Mouse (Mus musculus) forebrain, embryonic 10.5 days (tissue): Measurements from ENCODE around the gene 1700011L22Rik. TPM values are rescaled to one million over a fixed set of nuclear protein-coding genes. Genes with fewer than 3 reads are reported as not detected.

Experiments used
- DNase-seq: peaks from one replicate; pipeline ENCODE4 v3.0.0-alpha.2; 2017; ENCODE audit warnings: low spot score; ENCODE audit errors: extremely low spot score
- H3K27ac ChIP-seq: fragments of 300-500 bp; sonication (generic); 2 replicates; pipeline ENCODE4 v1.5.1; 2016; ENCODE audit warnings: mild to moderate bottlenecking
- H3K27me3 ChIP-seq: fragments of 300-500 bp; sonication (generic); 2 replicates; pipeline ENCODE4 v1.6.1; 2016; ENCODE audit warnings: mild to moderate bottlenecking; ENCODE audit not compliant: poor library complexity, severe bottlenecking
- H3K36me3 ChIP-seq: fragments of 300-500 bp; sonication (generic); replicated peaks from 2 replicates; pipeline ENCODE4 v1.6.1; 2016; ENCODE audit warnings: mild to moderate bottlenecking, moderate library complexity
- H3K4me1 ChIP-seq: fragments of 300-500 bp; sonication (generic); 2 replicates; pipeline ENCODE4 v1.6.1; 2016
- H3K4me3 ChIP-seq: fragments of 300-500 bp; sonication (generic); 2 replicates; pipeline ENCODE4 v1.5.1; 2016; ENCODE audit warnings: mild to moderate bottlenecking, moderate library complexity
- H3K9me3 ChIP-seq: fragments of 300-500 bp; sonication (generic); 2 replicates; pipeline ENCODE4 v1.6.1; 2016; ENCODE audit warnings: mild to moderate bottlenecking, moderate library complexity
- WGBS: fragments of 180-500 bp; shearing (Covaris S2); methylation state at CpG from one replicate; pipeline ENCODE4 v1.1.7; 2016; 5-methylcytosine and 5-hydroxymethylcytosine counted together
- polyA plus RNA-seq: library from polyadenylated mRNA; unstranded; fragments of >200 nt; fragmentation: Nextera tagmentation; extraction: Ambion mirVana; gene quantifications from 2 replicates; pipeline ENCODE4 v1.2.1, GENCODE M21; 2016

Gene 1700011L22Rik
- polyA plus RNA-seq, 1 experiment from 2014 or later, result not detected

GRCm38 (mm10) chr8:79277264-79277870 is 29.0 kb upstream of the 1700011L22Rik start:
- H3K4me1 ChIP-seq, result no peaks in the 10 kb centered on the region
- no peak for DNase-seq
- H3K27ac ChIP-seq, result no peak overlapping the region
- H3K36me3 ChIP-seq, result peaks cover 41% of the 10 kb centered on the region
- H3K4me3 ChIP-seq, result no peak overlapping the region
- H3K9me3 ChIP-seq, result no peaks in the 10 kb centered on the region
- 89% methylated on average over 8 of the region's 8 CpGs for WGBS
- H3K27me3 ChIP-seq, result no peaks in the 10 kb centered on the region

DNA sequence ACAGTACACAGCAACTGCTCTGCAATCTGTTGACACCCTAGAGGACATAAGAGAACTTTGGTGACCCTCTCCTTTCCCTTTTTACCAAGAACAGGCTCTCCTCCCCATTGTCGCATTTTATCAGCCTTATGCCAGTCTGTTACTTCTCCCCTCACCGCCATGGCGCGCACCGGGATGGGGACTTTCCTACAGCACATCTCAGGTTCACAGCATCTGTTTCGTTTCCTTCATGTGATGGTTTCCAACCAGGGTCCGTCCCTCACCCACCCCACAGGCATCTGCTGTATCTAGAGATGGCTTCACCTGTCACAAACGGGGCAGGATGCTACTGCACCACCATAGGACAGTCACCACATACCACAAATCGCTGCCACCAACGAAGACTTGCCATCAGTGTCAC is 26.6 kb upstream of the 1700011L22Rik start:
- no peak for DNase-seq
- 94% methylated on average over 10 of the region's 10 CpGs for WGBS
- Histone ChIP-seq H3K4me1 (no peaks in the 10 kb centered on the region), H3K27me3 (no peaks in the 10 kb centered on the region), H3K27ac (no peak overlapping the region), H3K9me3 (no peaks in the 10 kb centered on the region), H3K36me3 (peaks cover 44% of the 10 kb centered on the region), H3K4me3 (no peak overlapping the region)

DNA sequence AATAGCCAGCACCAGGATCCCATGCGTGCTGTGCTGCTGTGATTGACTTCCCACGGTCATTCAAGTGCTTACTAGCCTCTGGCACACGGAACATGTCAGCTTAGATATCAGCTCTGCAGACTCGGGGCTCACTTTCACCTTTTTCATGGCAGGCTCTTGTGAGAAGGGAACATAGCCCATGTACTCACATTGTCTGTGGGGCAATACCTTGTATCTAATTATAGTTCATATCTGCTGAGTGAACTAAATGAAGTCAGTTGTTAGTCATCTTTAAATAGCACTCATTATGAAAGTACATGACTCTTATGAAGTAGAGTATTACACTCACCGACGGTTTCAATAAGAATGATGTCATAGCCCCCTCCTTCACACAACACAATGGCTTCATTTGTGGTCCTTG is 25.4 kb upstream of the 1700011L22Rik start:
- peaks cover 48% of the 10 kb centered on the region for H3K36me3 ChIP-seq
- H3K4me3 ChIP-seq, result no peak overlapping the region
- H3K27me3 ChIP-seq, result no peaks in the 10 kb centered on the region
- DNase-seq, result no peak
- WGBS, result 93% methylated on average over 6 of the region's 6 CpGs
- no peaks in the 10 kb centered on the region for H3K4me1 ChIP-seq
- no peak overlapping the region for H3K27ac ChIP-seq
- H3K9me3 ChIP-seq, result no peaks in the 10 kb centered on the region

DNA sequence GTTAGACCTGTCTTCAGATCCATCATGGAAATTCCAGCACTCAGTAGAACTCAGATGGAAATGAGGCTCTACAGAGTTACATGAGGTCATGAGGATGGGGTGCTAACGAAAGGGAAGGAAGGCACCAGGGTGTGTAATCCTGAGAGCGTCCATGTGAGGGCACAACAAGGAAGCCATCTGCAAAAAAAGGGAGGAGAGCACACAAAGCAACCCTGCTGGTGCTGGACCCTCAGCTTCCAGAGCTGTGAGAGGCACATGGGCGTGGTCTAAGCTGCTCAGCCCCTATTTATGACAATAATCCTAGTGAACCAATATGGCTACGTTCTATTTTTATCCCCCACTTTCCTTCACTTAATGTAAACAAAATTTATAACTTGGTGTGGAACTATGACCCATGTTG is 24.3 kb upstream of the 1700011L22Rik start:
- H3K36me3 ChIP-seq, result peaks cover 50% of the 10 kb centered on the region
- DNase-seq, result no peak
- no peak overlapping the region for H3K4me3 ChIP-seq
- no peaks in the 10 kb centered on the region for H3K4me1 ChIP-seq
- H3K27ac ChIP-seq, result no peak overlapping the region
- H3K27me3 ChIP-seq, result no peaks in the 10 kb centered on the region
- 81% methylated on average over 4 of the region's 4 CpGs for WGBS
- no peaks in the 10 kb centered on the region for H3K9me3 ChIP-seq

DNA sequence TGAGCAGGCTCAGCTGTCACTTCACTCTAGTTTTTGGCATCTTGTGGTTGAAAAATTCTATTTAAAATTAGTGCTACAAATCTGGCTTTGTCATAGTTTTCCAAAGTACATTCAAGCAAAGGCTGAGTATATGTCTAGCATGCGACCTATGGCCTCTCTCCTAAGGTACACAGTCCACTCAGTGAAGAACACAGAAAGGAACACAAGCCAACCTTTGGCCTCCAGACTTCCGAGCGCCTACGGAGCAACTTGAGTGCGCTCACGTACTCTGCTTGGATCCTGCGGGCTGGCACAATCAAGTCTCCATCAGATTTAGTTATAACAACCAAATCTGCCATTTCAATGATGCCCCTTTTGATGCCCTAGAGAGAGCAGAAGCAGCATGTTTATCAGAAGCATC is 20.6 kb upstream of the 1700011L22Rik start:
- H3K4me3 ChIP-seq, result no peak overlapping the region
- no peaks in the 10 kb centered on the region for H3K9me3 ChIP-seq
- H3K27ac ChIP-seq, result no peak overlapping the region
- WGBS, result 96% methylated on average over 7 of the region's 7 CpGs
- no peaks in the 10 kb centered on the region for H3K27me3 ChIP-seq
- no peaks in the 10 kb centered on the region for H3K4me1 ChIP-seq
- no peak for DNase-seq
- peaks cover 41% of the 10 kb centered on the region for H3K36me3 ChIP-seq

- no peaks in the 10 kb centered on the region for H3K9me3 ChIP-seq
- H3K4me3 ChIP-seq, result no peak overlapping the region
- WGBS, result 92% methylated on average over 5 of the region's 5 CpGs
- peaks cover 6% of the 10 kb centered on the region; the same call in 1 of the 2 replicates for H3K36me3 ChIP-seq
- DNase-seq, result no peak
- H3K27ac ChIP-seq, result no peak overlapping the region
- H3K4me1 ChIP-seq, result no peaks in the 10 kb centered on the region
- H3K27me3 ChIP-seq, result no peaks in the 10 kb centered on the region
Observed at GRCm38 (mm10) chr8:79261920-79262319, 13.6 kb upstream of the 1700011L22Rik start.

GRCm38 (mm10) chr8:79256076-79256705 is 7.8 kb upstream of the 1700011L22Rik start:
- Histone ChIP-seq H3K36me3 (no peaks in the 10 kb centered on the region), H3K9me3 (no peaks in the 10 kb centered on the region), H3K27me3 (no peaks in the 10 kb centered on the region), H3K27ac (no peak overlapping the region), H3K4me3 (no peak overlapping the region), H3K4me1 (no peaks in the 10 kb centered on the region)
- WGBS, result 87% methylated on average over 8 of the region's 8 CpGs
- no peak for DNase-seq

- no peak overlapping the region for H3K4me3 ChIP-seq
- no peak overlapping the region for H3K27ac ChIP-seq
- 91% methylated on average over 6 of the region's 6 CpGs for WGBS
- DNase-seq, result no peak
- no peaks in the 10 kb centered on the region for H3K4me1 ChIP-seq
- no peaks in the 10 kb centered on the region for H3K36me3 ChIP-seq
- no peaks in the 10 kb centered on the region for H3K9me3 ChIP-seq
- no peaks in the 10 kb centered on the region for H3K27me3 ChIP-seq
Observed at GRCm38 (mm10) chr8:79253742-79254141, 5.4 kb upstream of the 1700011L22Rik start.

DNA sequence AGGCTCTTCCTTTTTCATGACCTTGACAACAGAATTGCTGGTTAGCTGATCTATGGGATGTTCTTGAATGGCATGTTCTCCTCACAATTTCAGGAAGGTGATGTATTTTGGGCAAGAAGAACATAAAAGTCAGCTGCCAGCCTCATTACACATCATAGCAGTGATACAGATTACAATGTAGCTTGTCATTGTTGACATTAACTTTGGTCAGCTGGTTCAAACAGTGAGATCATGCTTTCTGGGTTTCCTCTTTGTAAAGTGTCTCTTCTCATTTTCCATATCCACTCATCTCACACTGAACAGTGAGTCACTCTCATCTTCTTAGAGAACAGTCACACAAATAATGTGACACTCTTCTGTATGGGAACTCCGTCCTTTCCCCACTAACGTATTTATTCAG is 4.9 kb downstream of the 1700011L22Rik start:
- 83% methylated on average over 2 of the region's 2 CpGs for WGBS
- DNase-seq, result no peak
- H3K36me3 ChIP-seq, result no peaks in the 10 kb centered on the region
- H3K27ac ChIP-seq, result no peak overlapping the region
- H3K4me1 ChIP-seq, result no peaks in the 10 kb centered on the region
- no peaks in the 10 kb centered on the region for H3K27me3 ChIP-seq
- H3K4me3 ChIP-seq, result no peak overlapping the region
- H3K9me3 ChIP-seq, result no peaks in the 10 kb centered on the region

DNA sequence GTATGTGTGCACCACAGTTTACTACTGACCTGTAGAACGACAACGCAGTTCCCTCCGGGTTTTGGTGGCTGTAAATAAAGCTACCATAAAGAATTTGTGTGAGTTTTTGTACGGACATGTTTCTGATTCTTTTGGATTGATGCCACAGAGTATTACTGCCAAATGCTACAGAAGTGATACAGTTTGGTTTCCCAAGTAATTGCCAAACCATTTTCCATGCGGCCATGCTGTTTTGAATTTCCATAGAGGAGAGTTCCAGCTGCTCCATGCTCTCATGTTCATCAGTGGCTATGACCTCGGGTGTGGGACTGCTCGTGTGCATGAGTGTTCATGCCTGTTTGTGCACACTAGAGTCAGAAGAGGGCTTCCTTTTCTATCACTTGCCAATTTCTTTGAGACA is 8.4 kb downstream of the 1700011L22Rik start:
- Histone ChIP-seq H3K4me3 (no peak overlapping the region), H3K27ac (no peak overlapping the region), H3K36me3 (no peaks in the 10 kb centered on the region), H3K9me3 (no peaks in the 10 kb centered on the region), H3K4me1 (no peaks in the 10 kb centered on the region), H3K27me3 (no peaks in the 10 kb centered on the region)
- WGBS, result 88% methylated on average over 7 of the region's 7 CpGs
- DNase-seq, result no peak

GRCm38 (mm10) chr8:79239320-79239719 is 9.1 kb downstream of the 1700011L22Rik start:
- Histone ChIP-seq H3K4me3 (no peak overlapping the region), H3K36me3 (no peaks in the 10 kb centered on the region), H3K27ac (no peak overlapping the region), H3K27me3 (no peaks in the 10 kb centered on the region), H3K4me1 (no peaks in the 10 kb centered on the region), H3K9me3 (no peaks in the 10 kb centered on the region)
- WGBS, result 91% methylated on average over 3 of the region's 3 CpGs
- no peak for DNase-seq

GRCm38 (mm10) chr8:79229266-79229888 is 19.0 kb downstream of the 1700011L22Rik start:
- Histone ChIP-seq H3K36me3 (no peaks in the 10 kb centered on the region), H3K27me3 (no peaks in the 10 kb centered on the region), H3K9me3 (no peaks in the 10 kb centered on the region; the same call in 1 of the 2 replicates), H3K27ac (no peak overlapping the region), H3K4me1 (peaks cover 2% of the 10 kb centered on the region), H3K4me3 (no peak overlapping the region)
- no peak for DNase-seq
- WGBS, result 93% methylated on average over 8 of the region's 8 CpGs

DNA sequence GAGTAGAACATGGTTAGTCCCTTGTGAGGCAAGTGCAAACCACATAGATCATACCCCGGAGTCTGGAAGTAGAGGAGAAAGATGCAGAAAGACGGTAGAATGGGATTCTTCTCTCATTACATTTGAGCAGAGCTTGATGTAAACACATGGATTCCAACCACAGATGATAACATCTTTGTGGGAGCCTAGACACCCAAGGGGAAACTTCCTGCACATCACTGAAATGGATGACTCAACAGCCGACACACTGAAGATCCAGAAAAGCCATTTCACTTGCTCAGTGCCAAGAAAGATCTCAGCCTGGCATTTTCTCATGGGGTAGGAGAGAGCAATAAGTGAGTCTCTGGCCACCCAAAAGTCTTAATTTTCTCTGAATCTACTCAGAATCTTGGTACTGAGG is 20.5 kb downstream of the 1700011L22Rik start:
- no peaks in the 10 kb centered on the region for H3K36me3 ChIP-seq
- H3K4me3 ChIP-seq, result no peak overlapping the region
- no peak for DNase-seq
- H3K4me1 ChIP-seq, result peaks cover 11% of the 10 kb centered on the region
- no peaks in the 10 kb centered on the region for H3K27me3 ChIP-seq
- H3K9me3 ChIP-seq, result no peaks in the 10 kb centered on the region; the same call in 1 of the 2 replicates
- WGBS, result 94% methylated on average over 3 of the region's 3 CpGs
- no peak overlapping the region for H3K27ac ChIP-seq
